Mouse (Mus musculus): Measurements from ENCODE around the gene Hip1r.

- TF ChIP-seq CTCF (conservative IDR thresholded peaks at IDR 0.05; ENCODE audit: insufficient read depth, insufficient read length, low read depth, low read length) (no peak), POLR2A (IDR thresholded peaks at IDR 0.05; ENCODE audit: low read depth, low read length) (no peak)
Observed at GRCm38 (mm10) chr5:123979221-123979979, 6.0 kb downstream of the Hip1r start.
